Mouse (Mus musculus) heart, postnatal 0 days (tissue): ENCODE results near the gene 2210010C04Rik.

Experiments
- CTCF ChIP-seq: IDR thresholded peaks from 2 replicates; pipeline ENCODE4 v1.5.1; 2016; ENCODE audit warnings: antibody characterized with exemption, control low read depth, low read depth
- EP300 ChIP-seq: IDR thresholded peaks from 2 replicates; pipeline ENCODE4 v1.6.1; 2016; ENCODE audit warnings: antibody characterized with exemption, low read depth

DNA sequence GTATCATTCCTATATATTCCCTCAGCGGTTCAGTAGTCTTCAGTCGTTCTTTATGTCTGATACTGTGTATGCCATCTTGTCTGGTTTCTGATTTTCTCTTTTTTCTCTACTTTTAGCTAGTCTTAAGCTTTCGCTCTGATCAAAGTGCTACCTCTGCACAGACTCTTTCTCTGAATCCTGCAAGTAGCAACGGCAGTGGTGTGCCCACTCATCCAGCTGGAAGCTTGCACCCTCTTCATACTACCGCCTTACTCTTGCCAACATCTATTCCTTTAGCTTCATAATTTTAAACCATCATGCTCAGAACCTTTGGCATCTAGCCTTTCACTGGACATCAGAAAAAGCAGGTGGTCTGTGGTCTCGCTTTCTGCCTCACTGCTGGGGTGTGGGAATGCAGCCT, 28.0 kb upstream of the 2210010C04Rik start:
- TF ChIP-seq CTCF (no peak), EP300 (no peak)
